Mouse (Mus musculus) heart, postnatal 0 days (tissue): ENCODE data around the gene Gm10944.

Experiments used
- CTCF ChIP-seq: IDR thresholded peaks from 2 replicates; pipeline ENCODE4 v1.5.1; 2016; ENCODE audit warnings: antibody characterized with exemption, control low read depth, low read depth
- EP300 ChIP-seq: IDR thresholded peaks from 2 replicates; pipeline ENCODE4 v1.6.1; 2016; ENCODE audit warnings: antibody characterized with exemption, low read depth

- no peak for TF ChIP-seq CTCF
- no peak for TF ChIP-seq EP300
Measured at GRCm38 (mm10) chr10:10681048-10681447, at the start of gene Gm10944.
